Mouse (Mus musculus): ENCODE data around the gene Otor.
A peak's percentile ranks its signal among the peaks of the same experiment; 100 is the strongest.

The Otor gene

GRCm38 (mm10) chr2:143078198-143078851, at the start of gene Otor:
TSS of gene Otor (plus strand) at chr2:143078473.
- DNase-seq (ENCODE audit: low read depth, low spot score), result no peak

- DNase-seq (ENCODE audit: low read depth, low spot score), result no peak
Measured at GRCm38 (mm10) chr2:143031283-143031682, 47.0 kb upstream of the Otor start.

GRCm38 (mm10) chr2:143032378-143033255, 45.7 kb upstream of the Otor start:
- DNase-seq (ENCODE audit: low read depth, low spot score), result no peak

GRCm38 (mm10) chr2:143034350-143035085, 43.8 kb upstream of the Otor start:
- no peak for DNase-seq (ENCODE audit: low read depth, low spot score)

- DNase-seq (ENCODE audit: low read depth, low spot score), result peak; percentile 88
Measured at GRCm38 (mm10) chr2:143035086-143035593, 43.1 kb upstream of the Otor start.

GRCm38 (mm10) chr2:143041596-143041995, 36.7 kb upstream of the Otor start:
- no peak for DNase-seq (ENCODE audit: low read depth, low spot score)

- no peak for DNase-seq (ENCODE audit: low read depth, low spot score)
Measured at GRCm38 (mm10) chr2:143055251-143055650, 23.0 kb upstream of the Otor start.

- DNase-seq (ENCODE audit: low read depth, low spot score), result peak; percentile 80
Measured at GRCm38 (mm10) chr2:143056736-143057135, 21.5 kb upstream of the Otor start.

- DNase-seq (ENCODE audit: low read depth, low spot score), result no peak
Measured at GRCm38 (mm10) chr2:143062432-143062811, 15.9 kb upstream of the Otor start.

GRCm38 (mm10) chr2:143062812-143063792, 15.2 kb upstream of the Otor start, which contains the start of gene Snrpb2:
TSS of gene Snrpb2 (plus strand) at chr2:143063039.
- peak; percentile 87 for DNase-seq (ENCODE audit: low read depth, low spot score)

- DNase-seq (ENCODE audit: low read depth, low spot score), result no peak
Measured at GRCm38 (mm10) chr2:143065914-143066313, 12.4 kb upstream of the Otor start.

- no peak for DNase-seq (ENCODE audit: low read depth, low spot score)
Measured at GRCm38 (mm10) chr2:143081693-143082092, 3.4 kb downstream of the Otor start.

- no peak for DNase-seq (ENCODE audit: low read depth, low spot score)
Measured at GRCm38 (mm10) chr2:143084852-143085397, 6.7 kb downstream of the Otor start.

GRCm38 (mm10) chr2:143089866-143090265, 11.6 kb downstream of the Otor start:
- DNase-seq (ENCODE audit: low read depth, low spot score), result no peak

GRCm38 (mm10) chr2:143093726-143094125, 15.5 kb downstream of the Otor start:
- DNase-seq (ENCODE audit: low read depth, low spot score), result peak; percentile 84

GRCm38 (mm10) chr2:143094761-143095160, 16.5 kb downstream of the Otor start:
- no peak for DNase-seq (ENCODE audit: low read depth, low spot score)

GRCm38 (mm10) chr2:143097170-143097569, 18.9 kb downstream of the Otor start:
- no peak for DNase-seq (ENCODE audit: low read depth, low spot score)

GRCm38 (mm10) chr2:143113859-143114258, 35.6 kb downstream of the Otor start:
- DNase-seq (ENCODE audit: low read depth, low spot score), result peak; percentile 64

- DNase-seq (ENCODE audit: low read depth, low spot score), result peak; percentile 88
Measured at GRCm38 (mm10) chr2:143114716-143115115, 36.4 kb downstream of the Otor start.

GRCm38 (mm10) chr2:143117453-143117852, 39.2 kb downstream of the Otor start:
- peak; percentile 64 for DNase-seq (ENCODE audit: low read depth, low spot score)
